Mouse (Mus musculus) myocyte (in vitro differentiated cells): Measurements from ENCODE around the gene Pum2. TPM values are rescaled to one million over a fixed set of nuclear protein-coding genes. Genes with fewer than 3 reads are reported as not detected.

ENCODE experiments used
- H3K27me3 ChIP-seq: one replicate; pipeline ENCODE4 v1.6.1; 2011; ENCODE audit not compliant: control insufficient read depth, insufficient read depth, insufficient read length
- H3K36me3 ChIP-seq: one replicate; pipeline ENCODE4 v1.6.1; 2011; ENCODE audit not compliant: control insufficient read depth, insufficient read depth
- H3K4me2 ChIP-seq: one replicate; pipeline ENCODE4 v1.6.1; 2011; ENCODE audit warnings: low read depth, control low read depth
- H3K4me3 ChIP-seq: one replicate; pipeline ENCODE4 v1.5.1; 2011; ENCODE audit warnings: mild to moderate bottlenecking, control low read depth, moderate library complexity
- H3K79me2 ChIP-seq: one replicate; pipeline ENCODE4 v1.6.1; 2011; ENCODE audit not compliant: control insufficient read depth, insufficient read depth
- H3ac ChIP-seq: one replicate; pipeline ENCODE4 v1.6.1; 2011; ENCODE audit not compliant: control insufficient read depth, insufficient read length
- CEBPB ChIP-seq: IDR thresholded peaks from 2 replicates; pipeline ENCODE4 v1.6.1; 2011; ENCODE audit warnings: mild to moderate bottlenecking, moderate library complexity; ENCODE audit not compliant: poor library complexity, insufficient read depth, severe bottlenecking
- E2F4 ChIP-seq: IDR thresholded peaks from one replicate; pipeline ENCODE4 v1.6.1; 2011; ENCODE audit warnings: mild to moderate bottlenecking, control low read depth, moderate library complexity; ENCODE audit not compliant: insufficient read depth
- MAX ChIP-seq: IDR thresholded peaks from one replicate; pipeline ENCODE4 v1.6.1; 2011; ENCODE audit warnings: low read depth, mild to moderate bottlenecking, control low read depth
- MYOD1 ChIP-seq, 3 experiments: IDR thresholded peaks; one replicate each; pipeline ENCODE4 v1.6.1; 2011; ENCODE audit warnings: control low read depth in 2 of 3, low read depth in 2 of 3, mild to moderate bottlenecking in 2 of 3, moderate library complexity in 1 of 3; ENCODE audit not compliant: insufficient read length in 2 of 3, control insufficient read depth in 1 of 3
- MYOG ChIP-seq, 3 experiments: IDR thresholded peaks; one replicate each; pipeline ENCODE4 v1.6.1; 2011; ENCODE audit warnings: control low read depth in 2 of 3, low read depth in 2 of 3, mild to moderate bottlenecking in 2 of 3; ENCODE audit not compliant: insufficient read length in 2 of 3, control insufficient read depth in 1 of 3, insufficient read depth in 1 of 3
- POLR2A ChIP-seq: IDR thresholded peaks from one replicate; pipeline ENCODE4 v1.6.1; 2011; ENCODE audit warnings: low read depth, mild to moderate bottlenecking, control low read depth, moderate library complexity; ENCODE audit not compliant: insufficient read length
- POLR2AphosphoS2 ChIP-seq: IDR thresholded peaks from one replicate; pipeline ENCODE4 v1.6.1; 2011; ENCODE audit warnings: low read depth, control low read depth; ENCODE audit not compliant: insufficient read length
- REST ChIP-seq: IDR thresholded peaks from one replicate; pipeline ENCODE4 v1.6.1; 2011; ENCODE audit warnings: mild to moderate bottlenecking, control low read depth, moderate library complexity; ENCODE audit not compliant: insufficient read depth, insufficient read length
- SRF ChIP-seq: IDR thresholded peaks from one replicate; pipeline ENCODE4 v1.6.1; 2011; ENCODE audit warnings: low read depth; ENCODE audit not compliant: control insufficient read depth, insufficient read length
- TCF12 ChIP-seq: IDR thresholded peaks from one replicate; pipeline ENCODE4 v1.6.1; 2011; ENCODE audit warnings: mild to moderate bottlenecking, control low read depth; ENCODE audit not compliant: poor library complexity, insufficient read depth, severe bottlenecking
- TCF3 ChIP-seq: IDR thresholded peaks from one replicate; pipeline ENCODE4 v1.6.1; 2011; ENCODE audit warnings: low read depth, control low read depth; ENCODE audit not compliant: insufficient read length
- USF1 ChIP-seq: IDR thresholded peaks from one replicate; pipeline ENCODE4 v1.6.1; 2011; ENCODE audit warnings: low read depth, mild to moderate bottlenecking, control low read depth, moderate library complexity
- polyA plus RNA-seq: library from polyadenylated mRNA; unstranded; fragments of >200 nt; fragmentation: generic; extraction: Trizol; gene quantifications from one replicate; pipeline ENCODE4 v1.2.1, GENCODE M21; 2012; ENCODE audit warnings: missing spikeins

Pum2 gene
- polyA plus RNA-seq, 1 experiment: 17.8 TPM

- Histone ChIP-seq H3K4me3 (no peak overlapping the region), H3K36me3 (no peaks in the 10 kb centered on the region), H3K79me2 (no peaks in the 10 kb centered on the region), H3ac (no peak overlapping the region), H3K4me2 (no peak overlapping the region), H3K27me3 (no peaks in the 10 kb centered on the region)
- TF ChIP-seq USF1 (no peak), CEBPB (no peak), POLR2A (no peak), MAX (no peak), MYOG (IDR thresholded peaks at IDR 0.05; ENCODE audit: control insufficient read depth in 1 of 3, insufficient read depth in 1 of 3, insufficient read length in 2 of 3, low read depth in 2 of 3) (no peak), MYOD1 (IDR thresholded peaks at IDR 0.05; ENCODE audit: control insufficient read depth in 1 of 3, insufficient read length in 2 of 3, low read depth in 2 of 3) (no peak), TCF3 (no peak), SRF (no peak), POLR2AphosphoS2 (no peak), REST (no peak), TCF12 (no peak), E2F4 (no peak)
These were observed 17.3 kb upstream of the Pum2 start for GRCm38 (mm10) chr12:8656596-8656995.

DNA sequence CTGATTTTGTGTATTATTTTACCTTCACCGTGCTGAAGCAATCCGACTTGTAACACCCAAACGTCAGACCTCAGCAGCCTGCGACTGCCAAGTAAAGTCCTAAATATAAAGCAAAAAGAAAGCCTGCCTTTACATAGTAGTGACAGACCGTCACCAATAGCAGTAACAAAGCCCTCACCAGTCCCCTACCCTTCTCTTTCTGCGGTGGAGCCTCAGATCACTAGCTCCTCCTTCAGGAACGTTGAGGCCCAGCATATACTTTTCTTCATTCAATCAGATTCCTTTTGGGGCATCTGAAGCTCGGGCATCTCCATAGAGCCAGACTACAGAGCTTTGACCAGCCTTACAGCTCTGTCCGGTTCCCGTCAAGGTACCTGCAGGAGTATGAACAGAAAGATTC, 16.8 kb upstream of the Pum2 start:
- no peaks in the 10 kb centered on the region for H3K27me3 ChIP-seq
- H3K4me2 ChIP-seq: no peak overlapping the region
- H3K36me3 ChIP-seq: no peaks in the 10 kb centered on the region
- H3K4me3 ChIP-seq: no peak overlapping the region
- no peak for TF ChIP-seq MAX
- TF ChIP-seq TCF3: no peak
- no peak for TF ChIP-seq MYOG (IDR thresholded peaks at IDR 0.05; ENCODE audit: control insufficient read depth in 1 of 3, insufficient read depth in 1 of 3, insufficient read length in 2 of 3, low read depth in 2 of 3)
- TF ChIP-seq USF1: no peak
- no peak for TF ChIP-seq POLR2AphosphoS2
- no peak for TF ChIP-seq SRF
- H3K79me2 ChIP-seq: no peaks in the 10 kb centered on the region
- H3ac ChIP-seq: no peak overlapping the region

- Histone ChIP-seq H3K4me2 (no peak overlapping the region), H3K79me2 (no peaks in the 10 kb centered on the region), H3K27me3 (no peaks in the 10 kb centered on the region), H3K36me3 (no peaks in the 10 kb centered on the region), H3K4me3 (no peak overlapping the region), H3ac (no peak overlapping the region)
- no peak for TF ChIP-seq SRF
- TF ChIP-seq E2F4: no peak
- no peak for TF ChIP-seq POLR2AphosphoS2
- TF ChIP-seq USF1: no peak
- no peak for TF ChIP-seq CEBPB
- TF ChIP-seq TCF3: no peak
- TF ChIP-seq TCF12: no peak
- no peak for TF ChIP-seq MAX
- TF ChIP-seq POLR2A: no peak
- TF ChIP-seq REST: no peak
- TF ChIP-seq MYOD1 (IDR thresholded peaks at IDR 0.05; ENCODE audit: control insufficient read depth in 1 of 3, insufficient read length in 2 of 3, low read depth in 2 of 3): no peak
- no peak for TF ChIP-seq MYOG (IDR thresholded peaks at IDR 0.05; ENCODE audit: control insufficient read depth in 1 of 3, insufficient read depth in 1 of 3, insufficient read length in 2 of 3, low read depth in 2 of 3)
These were observed 16.1 kb upstream of the Pum2 start for GRCm38 (mm10) chr12:8657629-8658366.

GRCm38 (mm10) chr12:8659406-8660279, 14.3 kb upstream of the Pum2 start:
- Histone ChIP-seq H3K4me3 (no peak overlapping the region), H3K4me2 (no peak overlapping the region), H3ac (no peak overlapping the region), H3K27me3 (no peaks in the 10 kb centered on the region), H3K79me2 (no peaks in the 10 kb centered on the region), H3K36me3 (no peaks in the 10 kb centered on the region)
- TF ChIP-seq E2F4 (no peak), SRF (no peak), MAX (no peak), POLR2A (no peak), TCF12 (no peak), CEBPB (no peak), TCF3 (no peak), REST (no peak), POLR2AphosphoS2 (no peak), MYOG (IDR thresholded peaks at IDR 0.05; ENCODE audit: control insufficient read depth in 1 of 3, insufficient read depth in 1 of 3, insufficient read length in 2 of 3, low read depth in 2 of 3) (no peak), USF1 (no peak), MYOD1 (IDR thresholded peaks at IDR 0.05; ENCODE audit: control insufficient read depth in 1 of 3, insufficient read length in 2 of 3, low read depth in 2 of 3) (no peak)
